Mouse (Mus musculus) ES-Bruce4 (cell line): ENCODE data around the gene Ext2.

ENCODE experiments used
- CTCF ChIP-seq: IDR thresholded peaks from one replicate; pipeline ENCODE4 v1.8.1; 2011; ENCODE audit warnings: low read depth, low read length
- POLR2A ChIP-seq: IDR thresholded peaks from one replicate; pipeline ENCODE4 v1.8.1; 2011; ENCODE audit warnings: low read length; ENCODE audit not compliant: insufficient read depth

- no peak for TF ChIP-seq CTCF
- TF ChIP-seq POLR2A: no peak
Measured at GRCm38 (mm10) chr2:93739044-93739569, 83.3 kb downstream of the Ext2 start.
